Mouse (Mus musculus) stomach, postnatal 0 days (tissue): Measurements from ENCODE around the gene Sox2.

Experiments
- CTCF ChIP-seq: IDR thresholded peaks from 2 replicates; pipeline ENCODE4 v1.5.1; 2016; ENCODE audit warnings: antibody characterized with exemption, low read depth, mild to moderate bottlenecking, moderate library complexity
- EP300 ChIP-seq: optimal IDR thresholded peaks from 2 replicates; pipeline ENCODE3; 2016; ENCODE audit warnings: antibody characterized with exemption

GRCm38 (mm10) chr3:34656813-34657700 is 6.9 kb downstream of the Sox2 start:
- TF ChIP-seq CTCF, result no peak
- TF ChIP-seq EP300, result no peak
